27 mouse cellular contexts compared by ENCODE assay signal in the genomic region with DNA sequence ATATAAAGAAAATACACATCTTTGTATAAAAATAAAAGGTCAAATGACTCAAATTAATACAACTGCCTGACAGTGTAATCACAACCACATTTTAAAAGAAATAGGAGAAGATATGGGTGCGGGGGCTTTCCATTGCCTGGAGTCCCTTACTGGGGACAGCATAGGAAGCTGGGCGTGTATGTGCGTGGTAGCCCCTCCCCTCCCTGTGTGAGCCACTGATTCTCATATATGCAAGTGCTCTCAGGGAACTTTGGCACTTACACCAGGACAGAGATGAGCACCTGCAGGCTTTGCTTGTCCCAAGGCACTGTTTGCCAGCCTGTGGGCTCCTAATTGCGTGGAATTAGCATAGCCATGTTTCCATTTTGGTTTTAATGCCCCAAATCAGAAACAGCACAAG.
"Had no signal": no experiment of that assay in that cellular context is flagged by ENCODE, and none has a peak within 500 bp of the region (broad histone marks: within the 10 kb centered on the region; RNA-seq: fewer than 3 reads in every experiment).

No protein-coding gene starts in this region.

- H3K9me3 ChIP-seq: heart, embryonic 10.5 days; heart, embryonic 13.5 days; heart, embryonic 15.5 days; hindbrain, embryonic 12.5 days; intestine, embryonic 15.5 days; limb, embryonic 10.5 days; limb, embryonic 12.5 days; liver, embryonic 13.5 days; liver, embryonic 15.5 days had no signal

- H3K27ac ChIP-seq: heart, embryonic 10.5 days; heart, embryonic 13.5 days; heart, embryonic 15.5 days; hindbrain, embryonic 12.5 days; hindbrain, embryonic 14.5 days; intestine, embryonic 15.5 days; layer of hippocampus, adult 2 months; left cerebral cortex, adult 2 months; limb, embryonic 10.5 days; limb, embryonic 12.5 days; liver, embryonic 13.5 days; liver, embryonic 15.5 days had no signal

- ATAC-seq: hindbrain, embryonic 16.5 days; inflammation-experienced regulatory T-cells, adult 6 months; intestine, embryonic 15.5 days; intestine, postnatal 0 days had no signal

- H3K27me3 ChIP-seq: heart, embryonic 13.5 days; heart, embryonic 15.5 days; hindbrain, embryonic 12.5 days; intestine, embryonic 15.5 days; limb, embryonic 12.5 days; liver, embryonic 13.5 days; liver, embryonic 15.5 days had no signal

- H3K4me3 ChIP-seq: heart, embryonic 10.5 days; heart, embryonic 13.5 days; heart, embryonic 15.5 days; hindbrain, embryonic 12.5 days; intestine, embryonic 15.5 days; layer of hippocampus, adult 2 months; left cerebral cortex, adult 2 months; limb, embryonic 10.5 days; limb, embryonic 12.5 days; liver, embryonic 13.5 days; liver, embryonic 15.5 days had no signal

- H3K36me3 ChIP-seq: heart, embryonic 10.5 days; heart, embryonic 13.5 days; heart, embryonic 15.5 days; hindbrain, embryonic 12.5 days; intestine, embryonic 15.5 days; limb, embryonic 10.5 days; limb, embryonic 12.5 days; liver, embryonic 13.5 days; liver, embryonic 15.5 days had no signal

- H3K4me1 ChIP-seq: heart, embryonic 10.5 days; heart, embryonic 15.5 days; hindbrain, embryonic 12.5 days; intestine, embryonic 15.5 days; liver, embryonic 13.5 days; liver, embryonic 15.5 days had no signal

- H3K4me2 ChIP-seq: heart, embryonic 13.5 days; heart, embryonic 15.5 days; hindbrain, embryonic 12.5 days; hindbrain, embryonic 14.5 days; intestine, embryonic 15.5 days; limb, embryonic 12.5 days; liver, embryonic 11.5 days; liver, embryonic 13.5 days; liver, embryonic 15.5 days had no signal

- DNase-seq: gastrocnemius, postnatal 14 days; gastrocnemius, postnatal 36 days; heart, adult 18-20 months; heart, postnatal 14 days; heart, postnatal 36 days; kidney, adult 18-20 months; kidney, adult 8-10 months; kidney, postnatal 10 days; kidney, postnatal 25 days; kidney, postnatal 4 days; liver; liver, embryonic 13.5 days had no signal

- H3K9ac ChIP-seq: heart, embryonic 13.5 days; heart, embryonic 15.5 days; hindbrain, embryonic 12.5 days; hindbrain, embryonic 14.5 days; intestine, embryonic 15.5 days; limb, embryonic 12.5 days; liver, embryonic 13.5 days; liver, embryonic 15.5 days had no signal
